Mouse (Mus musculus): ENCODE results near the gene Clmn.

GRCm38 (mm10) chr12:104868430-104868829 is 3.6 kb upstream of the Clmn start:
- no peak for TF ChIP-seq POLR2A (IDR thresholded peaks at IDR 0.05; ENCODE audit: insufficient read depth, low read depth, low read length)
- TF ChIP-seq CTCF (IDR thresholded peaks at IDR 0.05; ENCODE audit: insufficient read depth, low read depth, low read length), result no peak

Data from olfactory bulb, adult 2 months (tissue).